Mouse (Mus musculus) small intestine, adult 10 weeks (tissue): ENCODE measurements around the gene Prkab1. TPM values are rescaled to one million over a fixed set of nuclear protein-coding genes. Genes with fewer than 3 reads are reported as not detected.

Experiments
- polyA plus RNA-seq: library from polyadenylated mRNA; stranded (reverse); fragments of 350-450 nt; fragmentation: Illumina TruSeq; extraction: RNeasy Lipid Tissue Mini Kit (QIAGEN cat#74804); gene quantifications from one replicate; pipeline ENCODE4 v1.2.3, GENCODE M21; 2014; ENCODE audit warnings: low replicate concordance

The Prkab1 gene
- 7.2 TPM for polyA plus RNA-seq

GRCm38 (mm10) chr5:116024327-116024739 is at the start of gene Prkab1:
Gene Prkab1 (minus strand): TSS chr5:116024508.

Other genes with a start within 250 kb of the Prkab1 start
- gene Cit, start 179.2 kb downstream of the Prkab1 start, polyA plus RNA-seq = 2.4 TPM
- gene Tmem233, start 58.7 kb upstream of the Prkab1 start, polyA plus RNA-seq = not detected